ENCODE assay signal across 9 mouse cellular contexts in the genomic region with DNA sequence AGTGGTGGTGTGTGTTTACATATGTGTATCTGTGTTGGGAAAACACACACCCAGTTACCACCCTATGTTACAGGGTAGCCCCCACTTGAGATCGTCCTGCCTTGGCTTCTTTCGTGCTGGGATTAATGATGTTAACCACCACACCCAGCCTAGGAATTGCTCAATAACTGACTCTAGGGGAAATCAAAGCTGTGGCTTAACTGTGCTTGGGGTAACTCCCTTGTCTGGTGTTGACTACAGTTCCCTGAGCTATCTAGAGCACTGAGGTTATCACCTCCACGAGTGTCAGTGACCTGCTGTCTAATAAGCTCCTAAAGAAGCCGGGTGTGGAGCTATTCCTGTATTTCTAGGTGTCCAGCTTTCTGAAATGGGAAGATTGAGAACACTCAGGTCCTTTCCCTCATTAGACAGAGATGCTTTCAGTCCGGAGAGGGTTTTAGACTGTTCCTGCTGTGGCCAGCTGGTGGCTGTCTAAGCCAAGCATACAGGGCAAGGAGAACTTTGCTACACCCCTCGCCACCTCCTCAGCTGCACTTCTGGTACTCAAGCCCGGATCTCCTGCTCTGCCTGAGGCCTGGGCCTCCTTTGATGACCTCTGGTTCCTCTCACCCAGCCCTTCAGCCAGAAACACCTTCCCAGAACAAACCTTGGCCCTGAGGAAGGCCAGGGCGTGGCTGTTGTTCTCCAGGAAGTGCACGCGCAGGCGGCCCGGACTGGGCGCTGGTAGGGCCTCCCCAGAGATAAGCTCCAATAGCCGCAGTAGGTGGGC. TPM values are rescaled to one million over a fixed set of nuclear protein-coding genes. Genes with fewer than 3 reads are reported as not detected.
DNase-seq lines count a peak whose midpoint lies in the region; ATAC-seq lines count a peak whose summit lies in the region.
"Had no signal": no experiment of that assay in that cellular context is flagged by ENCODE, and none has a peak within 500 bp of the region (broad histone marks: within the 10 kb centered on the region; RNA-seq: fewer than 3 reads in every experiment).

No protein-coding gene starts in this region.

- no peak overlapping the region for H3K4me2 ChIP-seq in intestine, embryonic 14.5 days (ENCODE audit: low read length)
- H3K4me2 ChIP-seq: neural tube, embryonic 12.5 days had no signal

- no peak overlapping the region for H3K9ac ChIP-seq in intestine, embryonic 14.5 days (ENCODE audit: low read length)
- H3K9ac ChIP-seq: neural tube, embryonic 12.5 days had no signal

- no peaks in the 10 kb centered on the region; the same call in 1 of the 2 replicates for H3K4me1 ChIP-seq in intestine, embryonic 14.5 days (replicated peaks; ENCODE audit: control insufficient read depth, insufficient read depth, low read length)
- H3K4me1 ChIP-seq: neural tube, embryonic 12.5 days had no signal

- H3K36me3 ChIP-seq in intestine, embryonic 14.5 days (ENCODE audit: control insufficient read depth, insufficient read depth, low read length) = 0 out of 2 replicates have a peak, but pooled peaks cover 7% of the 10 kb centered on the region
- H3K36me3 ChIP-seq: neural tube, embryonic 12.5 days had no signal

- no peak overlapping the region for H3K4me3 ChIP-seq in intestine, embryonic 14.5 days (ENCODE audit: low read depth, low read length)
- H3K4me3 ChIP-seq: neural tube, embryonic 12.5 days had no signal

- H3K27ac ChIP-seq in intestine, embryonic 14.5 days (ENCODE audit: low read depth) = no peak overlapping the region
- H3K27ac ChIP-seq: neural tube, embryonic 12.5 days had no signal

- H3K27me3 ChIP-seq in intestine, embryonic 14.5 days (replicated peaks; ENCODE audit: control insufficient read depth, insufficient read depth, low read length) = no peaks in the 10 kb centered on the region

- peak; percentile 55 to 78 for DNase-seq in adrenal gland, adult (ENCODE audit: inconsistent age in 2 of 2, low spot score in 1 of 2)
- DNase-seq in adrenal gland, adult 8-10 months = no peak
- DNase-seq in right cerebral cortex, postnatal 25 days = peak; percentile 25
- no peak for DNase-seq in right cerebral cortex, adult 18-20 months
- DNase-seq in intestine, embryonic 14.5 days (ENCODE audit: low spot score) = peak; percentile 68
- no peak for DNase-seq in thymus, postnatal 14 days
- DNase-seq in layer of hippocampus, postnatal 14 days (ENCODE audit: low spot score in 2 of 2) = no peak

- ATAC-seq in intestine, embryonic 14.5 days (replicated peaks; ENCODE audit: low FRiP score, low TSS enrichment, low read depth) = peak; percentile 73
- ATAC-seq in megakaryocyte, adult 5-6 weeks (ENCODE audit: poor library complexity, severe bottlenecking) = peak; percentile 76

- H3K9me3 ChIP-seq in intestine, embryonic 14.5 days (ENCODE audit: control insufficient read depth, low read length) = no peaks in the 10 kb centered on the region
- H3K9me3 ChIP-seq: neural tube, embryonic 12.5 days had no signal

- 53% methylated on average over 14 of the region's 14 CpGs for WGBS in intestine, embryonic 14.5 days

RNA-seq across cellular contexts. Expression of gene Pla2g4b, which starts 51.6 kb away (rescaled TPM):
- 1 to 10 TPM; 1.4 to 4.6 (median 3.8) TPM for total RNA-seq in adrenal gland, adult 8-10 months (2022)
- polyA plus RNA-seq in intestine, embryonic 14.5 days (2014; fragmentation: Nextera tagmentation; extraction: Ambion mirVana) = 0.72 and 1.4 TPM in 2 replicates
- 0.43 and 1.3 TPM in 2 replicates for total RNA-seq in megakaryocyte, adult 5-6 weeks (2015)
- 0.12 and 0.66 TPM in 2 replicates for total RNA-seq in megakaryocyte, adult 5-6 weeks (2017)
- total RNA-seq in layer of hippocampus, postnatal 14 days (2021) = 1 to 10 TPM; 4.9 TPM

RNA-seq across cellular contexts. Expression of gene Gm28042, which starts 57.5 kb away (rescaled TPM):
- 1 to 10 TPM in 2 of 4 experiments, under 1 TPM in 2; 0.78 to 1.6 (median 0.96) TPM for total RNA-seq in adrenal gland, adult 8-10 months (2022)
- 2.2 and 3.0 TPM in 2 replicates for polyA plus RNA-seq in intestine, embryonic 14.5 days (2014; fragmentation: Nextera tagmentation; extraction: Ambion mirVana)
- 0.80 and 1.7 TPM in 2 replicates for total RNA-seq in megakaryocyte, adult 5-6 weeks (2015)
- 0.15 and 0.37 TPM in 2 replicates for total RNA-seq in megakaryocyte, adult 5-6 weeks (2017)
- total RNA-seq in layer of hippocampus, postnatal 14 days (2021) = 1 to 10 TPM; 1.1 to 1.8 TPM

RNA-seq across cellular contexts. Expression of gene Jmjd7, which starts 57.5 kb away (rescaled TPM):
- total RNA-seq in adrenal gland, adult 8-10 months (2022) = 10 to 100 TPM in 2 of 4 experiments, 1 to 10 TPM in 2; 7.3 to 16.7 (median 10.8) TPM
- polyA plus RNA-seq in intestine, embryonic 14.5 days (2014; fragmentation: Nextera tagmentation; extraction: Ambion mirVana) = 18.9 and 20.1 TPM in 2 replicates
- total RNA-seq in megakaryocyte, adult 5-6 weeks (2015) = 4.5 and 8.0 TPM in 2 replicates
- total RNA-seq in megakaryocyte, adult 5-6 weeks (2017) = 2.3 and 5.4 TPM in 2 replicates
- total RNA-seq in layer of hippocampus, postnatal 14 days (2021) = 1 to 10 TPM; 5.3 to 6.3 TPM

Comparison
In these comparisons a context has a peak if more than half of its experiments do, and no peak if none do; other contexts are left out.
1. DNase-seq: peak in adrenal gland, adult (2 of 2), right cerebral cortex, postnatal 25 days (single experiment) and intestine, embryonic 14.5 days (single experiment); none in adrenal gland, adult 8-10 months (single experiment), right cerebral cortex, adult 18-20 months (single experiment), thymus, postnatal 14 days (single experiment) and layer of hippocampus, postnatal 14 days (0 of 2).